Mouse (Mus musculus): ENCODE data around the gene Gm36210. TPM values are rescaled to one million over a fixed set of nuclear protein-coding genes. Genes with fewer than 3 reads are reported as not detected.

Gm36210 gene
- total and polyA plus RNA-seq, 3 experiments, result 0.90 TPM; not detected in 2

GRCm38 (mm10) chr7:4870133-4870532 lies 36.2 kb downstream of the Gm36210 start, which contains the start of gene Isoc2b:
Gene Isoc2b, minus strand, starts transcription at chr7:4870258.
- peaks cover 2 to 18% of the 10 kb centered on the region in 2 experiments; a peak in 3 of 4 replicates for H3K4me1 ChIP-seq (ENCODE audit: control insufficient read depth in 1 of 2, insufficient read depth in 2 of 2)
- no peak within 1 kb of the TSS for H3K9ac ChIP-seq (ENCODE audit: insufficient read depth, low read depth)
- in situ Hi-C loops (cut with MboI; ENCODE audit: low pct_ligation_motif_present, low pct_unique_long_range_greater_than_20kb, low sequenced_read_pairs) (no loop called here), dilution Hi-C loops (cut with MboI; ENCODE audit: extremely low pct_ligation_motif_present, extremely low pct_unique_long_range_greater_than_20kb, low sequenced_read_pairs) (no loop called here)
- no peak for DNase-seq (ENCODE audit: extremely low read depth)
- H3K4me2 ChIP-seq (ENCODE audit: insufficient read depth, low read depth, poor library complexity, severe bottlenecking), result no peak within 1 kb of the TSS
- no peaks in the 10 kb centered on the region for H3K9me3 ChIP-seq (replicated peaks; ENCODE audit: low read length)
- H3K4me3 ChIP-seq (replicated peaks in 1 of 3; ENCODE audit: low read depth in 2 of 3, low read length in 2 of 3, poor library complexity in 1 of 3), result no peak within 1 kb of the TSS
- TF ChIP-seq EP300 (IDR thresholded peaks at IDR 0.05; ENCODE audit: low read length) (no peak), GABPA (IDR thresholded peaks at IDR 0.05; ENCODE audit: insufficient replicate concordance, low read depth, low read length) (no peak), CTCF (conservative IDR thresholded peaks at IDR 0.05 in 1 of 2, IDR thresholded peaks at IDR 0.05 in 1 of 2; ENCODE audit: low read depth in 2 of 2, low read length in 2 of 2) (peak in 1 of 2 experiments; percentile 4; a peak in 1 of 4 replicates)
- no peak within 1 kb of the TSS for H3K27ac ChIP-seq (ENCODE audit: insufficient read depth, low read depth)
- no peaks in the 10 kb centered on the region for H3K27me3 ChIP-seq (replicated peaks)
- no peaks in the 10 kb centered on the region for H3K79me2 ChIP-seq (replicated peaks; ENCODE audit: control insufficient read depth, extremely low read depth, insufficient read depth, poor library complexity, severe bottlenecking)
- no peaks in the 10 kb centered on the region for H3K36me3 ChIP-seq (replicated peaks in 1 of 2; ENCODE audit: control insufficient read depth in 1 of 2, insufficient read depth in 1 of 2, low read length in 1 of 2)

GRCm38 (mm10) chr7:4866631-4867180 lies 39.6 kb downstream of the Gm36210 start:
- no peaks in the 10 kb centered on the region for H3K9me3 ChIP-seq (replicated peaks; ENCODE audit: low read length)
- peak overlapping the region; percentile 22 for H3K27ac ChIP-seq (ENCODE audit: insufficient read depth, low read depth)
- peak overlapping the region; percentile 65 to 74 (median 69) for H3K4me3 ChIP-seq (replicated peaks in 1 of 3; ENCODE audit: low read depth in 2 of 3, low read length in 2 of 3, poor library complexity in 1 of 3)
- H3K4me1 ChIP-seq (ENCODE audit: control insufficient read depth in 1 of 2, insufficient read depth in 2 of 2), result peaks cover 4 to 18% of the 10 kb centered on the region in 2 experiments; a peak in 3 of 4 replicates
- H3K9ac ChIP-seq (ENCODE audit: insufficient read depth, low read depth), result peak overlapping the region; percentile 57
- DNase-seq (ENCODE audit: extremely low read depth), result no peak
- H3K27me3 ChIP-seq (replicated peaks), result no peaks in the 10 kb centered on the region
- no peak for TF ChIP-seq HCFC1 (IDR thresholded peaks at IDR 0.05; ENCODE audit: low read depth, low read length)
- peak; percentile 31; the same call in 1 of the 2 replicates for TF ChIP-seq SIN3A (IDR thresholded peaks at IDR 0.05; ENCODE audit: low read length)
- TF ChIP-seq ELF1 (IDR thresholded peaks at IDR 0.05; ENCODE audit: low read depth, low read length), result no peak
- TF ChIP-seq MXI1 (IDR thresholded peaks at IDR 0.05; ENCODE audit: low read depth, low read length), result no peak
- TF ChIP-seq USF2 (conservative IDR thresholded peaks at IDR 0.05; ENCODE audit: low read depth, low read length), result no peak
- dilution Hi-C loops (cut with MboI; ENCODE audit: extremely low pct_ligation_motif_present, extremely low pct_unique_long_range_greater_than_20kb, low sequenced_read_pairs) (no loop called here), in situ Hi-C loops (cut with MboI; ENCODE audit: low pct_ligation_motif_present, low pct_unique_long_range_greater_than_20kb, low sequenced_read_pairs) (no loop called here)
- H3K79me2 ChIP-seq (replicated peaks; ENCODE audit: control insufficient read depth, extremely low read depth, insufficient read depth, poor library complexity, severe bottlenecking), result no peaks in the 10 kb centered on the region
- H3K36me3 ChIP-seq (replicated peaks in 1 of 2; ENCODE audit: control insufficient read depth in 1 of 2, insufficient read depth in 1 of 2, low read length in 1 of 2), result no peaks in the 10 kb centered on the region
- H3K4me2 ChIP-seq (ENCODE audit: insufficient read depth, low read depth, poor library complexity, severe bottlenecking), result peak overlapping the region; percentile 91

- in situ Hi-C loops (cut with MboI; ENCODE audit: low pct_ligation_motif_present, low pct_unique_long_range_greater_than_20kb, low sequenced_read_pairs) (no loop called here), dilution Hi-C loops (cut with MboI; ENCODE audit: extremely low pct_ligation_motif_present, extremely low pct_unique_long_range_greater_than_20kb, low sequenced_read_pairs) (no loop called here)
- Histone ChIP-seq H3K79me2 (replicated peaks; ENCODE audit: control insufficient read depth, extremely low read depth, insufficient read depth, poor library complexity, severe bottlenecking) (no peaks in the 10 kb centered on the region), H3K27ac (ENCODE audit: insufficient read depth, low read depth) (peak overlapping the region; percentile 22), H3K9me3 (replicated peaks; ENCODE audit: low read length) (no peaks in the 10 kb centered on the region), H3K36me3 (replicated peaks in 1 of 2; ENCODE audit: control insufficient read depth in 1 of 2, insufficient read depth in 1 of 2, low read length in 1 of 2) (no peaks in the 10 kb centered on the region), H3K4me2 (ENCODE audit: insufficient read depth, low read depth, poor library complexity, severe bottlenecking) (peak overlapping the region; percentile 91), H3K9ac (ENCODE audit: insufficient read depth, low read depth) (peak overlapping the region; percentile 83), H3K4me1 (ENCODE audit: control insufficient read depth in 1 of 2, insufficient read depth in 2 of 2) (peaks cover 4 to 18% of the 10 kb centered on the region in 2 experiments; a peak in 3 of 4 replicates), H3K4me3 (replicated peaks in 1 of 3; ENCODE audit: low read depth in 2 of 3, low read length in 2 of 3, poor library complexity in 1 of 3) (peak overlapping the region; percentile 67 to 74 (median 69)), H3K27me3 (replicated peaks) (no peaks in the 10 kb centered on the region)
- peak; percentile 98 for DNase-seq (ENCODE audit: extremely low read depth)
- no peak for TF ChIP-seq USF1 (IDR thresholded peaks at IDR 0.05; ENCODE audit: low read depth, low read length)
- peak; percentile 74; the same call in 1 of the 2 replicates for TF ChIP-seq POLR2AphosphoS2 (IDR thresholded peaks at IDR 0.05; ENCODE audit: low read depth, low read length)
- TF ChIP-seq HCFC1 (IDR thresholded peaks at IDR 0.05; ENCODE audit: low read depth, low read length), result peak; percentile 66
- TF ChIP-seq CHD2 (IDR thresholded peaks at IDR 0.05; ENCODE audit: low read length), result peak; percentile 98
- TF ChIP-seq IRF4 (IDR thresholded peaks at IDR 0.05; ENCODE audit: low read depth, low read length), result peak; percentile 44
- TF ChIP-seq POLR2A (IDR thresholded peaks at IDR 0.05; ENCODE audit: low read depth, low read length), result peak; percentile 83
- TF ChIP-seq NRF1 (IDR thresholded peaks at IDR 0.05; ENCODE audit: low read depth, low read length), result peak; percentile 43; the same call in 1 of the 2 replicates
- peak; percentile 93 for TF ChIP-seq NELFE (IDR thresholded peaks at IDR 0.05; ENCODE audit: low read depth, low read length)
- TF ChIP-seq MYC (IDR thresholded peaks at IDR 0.05; ENCODE audit: low read depth, low read length), result no peak
- peak; percentile 98 for TF ChIP-seq ELF1 (IDR thresholded peaks at IDR 0.05; ENCODE audit: low read depth, low read length)
- TF ChIP-seq SIN3A (IDR thresholded peaks at IDR 0.05; ENCODE audit: low read length), result peak; percentile 88; the same call in 1 of the 2 replicates
- no peak for TF ChIP-seq MXI1 (IDR thresholded peaks at IDR 0.05; ENCODE audit: low read depth, low read length)
- peak; percentile 90 for TF ChIP-seq TBP (conservative IDR thresholded peaks at IDR 0.05; ENCODE audit: low read depth, low read length)
- TF ChIP-seq ZMIZ1 (IDR thresholded peaks at IDR 0.05; ENCODE audit: low read depth, low read length), result no peak
- peak; percentile 81 for TF ChIP-seq TCF12 (IDR thresholded peaks at IDR 0.05; ENCODE audit: low read depth, low read length)
- peak; percentile 22; the same call in 1 of the 2 replicates for TF ChIP-seq MAZ (IDR thresholded peaks at IDR 0.05; ENCODE audit: low read depth, low read length)
- TF ChIP-seq BHLHE40 (IDR thresholded peaks at IDR 0.05; ENCODE audit: low read depth, low read length), result peak; percentile 86
- no peak for TF ChIP-seq UBTF (IDR thresholded peaks at IDR 0.05; ENCODE audit: low read depth, low read length)
Measured at GRCm38 (mm10) chr7:4865579-4866493, 40.5 kb downstream of the Gm36210 start.

All from CH12.LX (cell line).